Mouse (Mus musculus): ENCODE measurements at regions not wholly inside any gene's neighbourhood (a gene's known extent, or its start where the extent isn't known, plus 50 kb on each side); places are given as distances from the start of the nearest gene placed in this dataset.

DNA sequence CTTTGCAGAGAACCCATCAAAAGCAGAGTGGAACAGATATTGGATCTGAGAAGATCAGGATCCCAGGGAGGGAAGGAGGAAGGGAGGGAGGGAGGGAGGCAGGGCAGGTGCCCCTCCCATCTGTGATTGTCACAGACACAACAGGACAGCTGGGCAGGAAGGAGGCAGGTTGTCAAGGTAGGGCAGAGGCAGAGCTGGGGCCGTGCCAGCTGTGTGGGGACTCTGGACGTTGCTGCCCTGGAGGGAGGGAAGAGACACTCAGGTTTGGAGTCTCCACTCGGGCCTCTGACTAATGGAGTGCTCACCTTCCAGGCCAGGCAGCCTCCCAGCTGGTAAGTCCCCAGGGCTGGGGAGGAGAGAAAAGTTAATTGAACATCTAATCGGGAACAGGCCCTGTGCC lies 52.0 kb upstream of the Odc1 start:
- Histone ChIP-seq H3K9me3 (ENCODE audit: low read length) (no peaks in the 10 kb centered on the region), H3K27me3 (ENCODE audit: insufficient read depth, low read length) (no peaks in the 10 kb centered on the region), H3K36me3 (ENCODE audit: insufficient read depth, low read length) (no peaks in the 10 kb centered on the region), H3K4me2 (ENCODE audit: low read depth, low read length) (no peak overlapping the region), H3K4me1 (ENCODE audit: insufficient read depth, low read length) (0 out of 2 replicates have a peak, but pooled peaks cover 7% of the 10 kb centered on the region), H3K9ac (replicated peaks; ENCODE audit: low read length) (no peak overlapping the region), H3K4me3 (ENCODE audit: low read length) (no peak overlapping the region), H3K27ac (no peak overlapping the region)
- DNase-seq (ENCODE audit: low spot score): no peak
- WGBS: 48% methylated on average over 4 of the region's 4 CpGs
- no peak for TF ChIP-seq CTCF (IDR thresholded peaks at IDR 0.05; ENCODE audit: low read depth)
- no peak for ATAC-seq

DNA sequence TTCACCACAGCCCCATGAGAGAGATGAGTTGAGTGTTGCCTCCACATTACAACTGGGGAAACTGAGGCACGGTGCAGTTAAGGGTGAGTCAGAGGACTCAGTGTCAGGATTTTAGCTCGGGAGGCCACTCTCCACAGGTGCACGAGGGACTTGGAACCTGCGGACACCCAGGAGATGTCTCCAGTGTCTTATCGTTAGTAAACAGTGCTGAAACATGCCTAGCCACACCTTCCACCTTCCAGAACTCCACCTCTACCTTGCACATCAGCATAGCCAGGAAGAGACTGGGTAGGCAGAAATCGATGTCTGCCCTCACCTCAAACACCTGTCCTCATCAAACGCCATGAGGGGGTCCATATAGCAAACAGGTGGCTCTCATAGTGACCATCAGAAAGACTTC lies 51.5 kb upstream of the Odc1 start:
- H3K4me2 ChIP-seq (ENCODE audit: low read depth, low read length): no peak overlapping the region
- no peak for TF ChIP-seq CTCF (IDR thresholded peaks at IDR 0.05; ENCODE audit: low read depth)
- no peak overlapping the region for H3K27ac ChIP-seq
- H3K9me3 ChIP-seq (ENCODE audit: low read length): no peaks in the 10 kb centered on the region
- no peaks in the 10 kb centered on the region for H3K36me3 ChIP-seq (ENCODE audit: insufficient read depth, low read length)
- ATAC-seq (no peak), DNase-seq (ENCODE audit: low spot score) (no peak)
- H3K27me3 ChIP-seq (ENCODE audit: insufficient read depth, low read length): no peaks in the 10 kb centered on the region
- H3K9ac ChIP-seq (replicated peaks; ENCODE audit: low read length): no peak overlapping the region
- 87% methylated on average over 7 of the region's 7 CpGs for WGBS
- H3K4me1 ChIP-seq (ENCODE audit: insufficient read depth, low read length): 0 out of 2 replicates have a peak, but pooled peaks cover 7% of the 10 kb centered on the region
- H3K4me3 ChIP-seq (ENCODE audit: low read length): no peak overlapping the region

DNA sequence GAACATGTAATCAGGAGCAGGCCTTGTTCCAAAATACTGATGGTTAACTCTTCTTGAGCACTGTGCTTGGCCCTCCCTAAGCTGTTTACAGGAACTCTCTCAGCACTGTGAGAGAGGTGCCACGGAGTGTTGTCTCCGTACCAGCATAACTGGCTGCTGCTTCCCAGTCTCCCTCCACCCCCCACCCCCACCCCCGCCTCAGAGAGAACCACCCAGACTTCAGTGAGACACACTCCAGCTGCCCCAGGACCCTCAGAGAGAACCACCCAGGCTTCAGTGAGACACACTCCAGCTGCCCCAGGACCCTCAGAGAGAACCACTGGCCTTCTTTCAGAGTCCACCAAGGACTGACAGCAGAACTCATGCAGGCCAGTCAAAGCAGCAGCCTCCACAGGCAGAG lies 50.8 kb upstream of the Odc1 start:
- TF ChIP-seq CTCF (IDR thresholded peaks at IDR 0.05; ENCODE audit: low read depth): no peak
- no peak for DNase-seq (ENCODE audit: low spot score)
- Histone ChIP-seq H3K9ac (replicated peaks; ENCODE audit: low read length) (no peak overlapping the region), H3K36me3 (ENCODE audit: insufficient read depth, low read length) (no peaks in the 10 kb centered on the region), H3K4me3 (ENCODE audit: low read length) (no peak overlapping the region), H3K27ac (no peak overlapping the region), H3K9me3 (ENCODE audit: low read length) (no peaks in the 10 kb centered on the region), H3K4me2 (ENCODE audit: low read depth, low read length) (no peak overlapping the region), H3K27me3 (ENCODE audit: insufficient read depth, low read length) (no peaks in the 10 kb centered on the region), H3K4me1 (ENCODE audit: insufficient read depth, low read length) (0 out of 2 replicates have a peak, but pooled peaks cover 7% of the 10 kb centered on the region)
- ATAC-seq: no peak
- WGBS: 45% methylated on average over 3 of the region's 3 CpGs
